Mouse (Mus musculus) lung, postnatal 0 days (tissue): Measurements from ENCODE around the gene Elovl5.

Experiments used
- CTCF ChIP-seq: IDR thresholded peaks from 2 replicates; pipeline ENCODE4 v1.5.1; 2016; ENCODE audit warnings: antibody characterized with exemption, mild to moderate bottlenecking
- EP300 ChIP-seq: IDR thresholded peaks from 2 replicates; pipeline ENCODE4 v1.6.1; 2016; ENCODE audit warnings: antibody characterized with exemption, mild to moderate bottlenecking, control low read depth

DNA sequence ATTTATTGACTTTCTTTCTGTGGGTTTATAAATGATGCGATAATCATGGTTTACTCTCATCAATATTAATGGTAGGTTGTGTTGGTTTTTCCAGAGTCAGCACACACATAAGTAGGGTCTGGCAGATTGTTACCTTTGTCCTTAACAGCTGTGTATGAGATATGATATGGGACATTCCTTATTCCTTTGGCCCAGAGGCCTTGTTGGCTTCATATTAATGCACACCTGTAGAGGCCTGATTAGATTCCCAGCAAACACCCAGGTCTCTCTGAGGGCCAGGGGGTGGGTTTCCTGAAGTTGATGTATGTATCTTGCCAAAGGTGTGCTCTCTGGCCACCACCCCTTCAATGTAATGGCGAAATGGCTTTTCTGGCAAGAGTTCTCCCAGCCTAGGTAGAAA lies 13.0 kb upstream of the Elovl5 start:
- TF ChIP-seq CTCF: no peak
- no peak for TF ChIP-seq EP300
